Mouse (Mus musculus): ENCODE measurements around the gene Lrrc75b.
A peak's percentile ranks its signal among the peaks of the same experiment; 100 is the strongest.
"Not testable (repeated sequence)": the region's sequence is repeated elsewhere in the genome, so short reads cannot be mapped to it uniquely, and the experiment has no call there.

Gene Lrrc75b

GRCm38 (mm10) chr10:75525450-75525849 is 34.7 kb downstream of the Lrrc75b start:
- DNase-seq = not testable (repeated sequence)

GRCm38 (mm10) chr10:75521643-75522042 is 38.5 kb downstream of the Lrrc75b start:
- DNase-seq = no peak

DNA sequence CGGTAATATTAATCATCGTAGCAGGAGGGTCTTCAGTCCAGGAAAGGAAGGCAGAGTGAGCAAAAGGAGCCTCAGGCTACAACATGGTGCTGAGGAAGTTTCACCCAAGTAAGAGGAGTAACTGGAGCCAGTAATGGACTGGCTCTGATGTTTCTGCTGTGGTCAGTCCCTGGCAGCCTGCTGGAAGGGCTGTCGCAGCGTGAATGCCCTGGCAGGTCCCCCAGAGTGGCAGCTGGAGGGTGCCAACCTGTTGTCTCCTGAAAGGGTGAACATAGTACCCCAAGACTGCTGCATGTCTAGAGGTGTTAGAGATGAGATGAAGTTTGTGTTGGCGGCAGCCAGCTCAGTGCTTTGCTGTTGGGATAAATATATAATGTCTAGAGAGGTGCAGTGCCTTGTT is 39.5 kb downstream of the Lrrc75b start:
- no peak for DNase-seq

DNA sequence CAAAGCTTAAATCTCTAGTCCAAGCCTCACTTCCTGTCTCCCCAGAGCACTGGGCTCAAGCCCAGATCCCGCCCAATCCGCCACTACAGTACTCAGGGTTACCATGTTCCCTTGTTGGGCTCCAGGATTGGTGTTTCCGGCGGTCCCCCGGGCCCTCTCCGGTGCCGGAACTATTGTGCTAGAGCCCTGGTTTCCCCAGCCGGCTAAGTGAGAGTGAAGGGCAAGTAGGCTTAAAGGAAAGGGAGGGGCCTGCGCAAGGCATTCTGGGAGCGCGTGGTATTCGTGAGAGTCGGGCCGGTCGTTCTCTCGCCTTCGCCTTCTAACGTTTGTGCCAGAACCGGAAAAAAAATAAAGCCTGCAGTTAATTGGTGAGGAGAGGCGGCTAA is 42.4 kb downstream of the Lrrc75b start, which contains the start of gene Gucd1:
Gene Gucd1, minus strand, starts transcription at position 215 of the 386 bp plus-strand sequence.
- DNase-seq = peak; percentile 97

- peak; percentile 90 for DNase-seq
These were observed 42.9 kb downstream of the Lrrc75b start, which contains the start of gene Snrpd3 for GRCm38 (mm10) chr10:75517073-75517757. Gene Snrpd3 (plus strand): TSS chr10:75517551.

DNA sequence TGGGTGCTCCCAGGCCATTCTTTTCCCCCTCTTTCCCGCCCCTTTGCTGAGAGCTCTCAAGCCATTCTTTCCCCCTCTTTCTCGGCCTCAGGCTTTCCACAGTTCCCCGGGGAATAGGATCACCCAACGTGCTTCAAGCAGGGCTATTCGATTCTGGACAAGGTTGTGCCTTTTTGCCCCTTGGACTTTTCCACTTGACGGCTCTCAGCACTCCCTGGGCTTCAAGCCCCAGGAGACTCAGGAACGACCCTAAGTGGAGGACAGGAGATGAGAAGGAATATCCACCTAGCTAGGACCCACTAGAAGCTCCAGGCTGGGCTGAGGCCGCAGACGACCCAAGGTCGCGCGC is 43.4 kb downstream of the Lrrc75b start:
- DNase-seq = no peak

DNA sequence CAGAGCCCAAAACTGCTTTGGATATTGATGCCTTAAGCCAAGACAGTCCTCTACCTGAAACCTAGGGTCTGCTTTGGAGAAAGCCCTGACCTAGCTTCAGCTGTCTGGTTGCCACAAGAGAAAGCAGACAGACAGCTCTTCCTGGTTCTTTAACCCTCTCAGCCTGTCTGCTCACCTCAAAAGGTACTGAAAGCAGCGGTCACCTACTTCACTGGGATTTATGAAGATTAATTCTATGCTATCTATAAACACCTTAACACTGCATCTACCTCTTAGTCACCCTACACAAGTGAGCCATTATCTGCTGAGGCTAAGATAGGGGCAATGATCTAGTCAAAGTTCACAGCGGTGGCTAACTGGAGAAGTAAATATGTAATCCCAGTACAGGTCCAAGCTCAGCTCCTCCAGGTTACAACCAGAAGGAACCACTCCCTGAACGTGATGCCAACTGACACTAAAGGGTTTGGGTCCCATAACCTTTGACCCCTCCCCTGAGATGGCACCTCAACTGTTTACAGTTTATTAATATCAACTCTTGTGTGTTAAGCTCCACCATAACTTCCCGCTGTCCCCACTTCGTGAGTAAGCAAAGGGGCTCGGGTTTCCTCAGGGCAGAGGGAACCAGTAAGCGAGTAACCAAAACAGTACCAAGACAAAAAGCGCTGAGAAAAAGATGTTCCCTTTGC is 43.9 kb downstream of the Lrrc75b start:
- DNase-seq = peak; percentile 30

DNA sequence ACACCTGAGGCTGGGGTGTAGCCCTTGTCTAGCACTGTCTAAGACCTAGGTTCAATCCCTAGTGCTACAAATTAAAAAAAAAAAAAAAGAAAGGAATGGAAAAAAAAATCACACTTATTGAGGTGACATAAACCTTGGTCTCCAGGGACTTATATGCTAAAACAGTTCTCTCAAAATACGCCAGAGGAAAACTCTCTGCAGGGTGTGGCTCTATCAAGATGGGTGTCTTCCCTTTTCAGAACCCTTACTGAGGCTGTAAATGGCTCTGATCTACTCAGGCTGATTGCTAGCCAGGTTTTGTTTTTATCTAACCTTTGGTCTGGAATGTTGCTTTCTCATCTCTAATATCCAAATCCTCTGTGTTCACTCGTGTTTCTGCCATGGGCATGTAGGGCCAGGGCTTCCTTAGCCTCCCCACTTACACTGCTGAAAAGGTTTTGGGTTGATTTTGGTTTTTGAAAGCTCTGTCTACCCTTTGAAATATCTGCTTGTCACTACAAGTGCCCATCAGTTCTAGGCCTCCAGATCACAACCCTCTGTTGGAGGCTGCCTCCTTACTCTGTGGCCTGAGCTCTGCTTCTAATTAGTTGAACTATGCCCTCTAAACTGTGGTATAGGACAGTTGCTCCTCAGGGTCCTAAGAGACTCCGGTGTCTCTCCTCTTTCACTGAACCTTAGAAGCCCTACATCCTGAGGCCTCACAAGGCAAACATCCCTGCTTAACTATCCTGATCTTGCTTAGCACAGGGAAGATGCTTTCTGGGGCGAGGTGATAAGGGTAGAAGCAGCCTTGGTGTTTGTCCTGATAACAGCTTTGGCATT is 44.7 kb downstream of the Lrrc75b start:
- DNase-seq = no peak

DNA sequence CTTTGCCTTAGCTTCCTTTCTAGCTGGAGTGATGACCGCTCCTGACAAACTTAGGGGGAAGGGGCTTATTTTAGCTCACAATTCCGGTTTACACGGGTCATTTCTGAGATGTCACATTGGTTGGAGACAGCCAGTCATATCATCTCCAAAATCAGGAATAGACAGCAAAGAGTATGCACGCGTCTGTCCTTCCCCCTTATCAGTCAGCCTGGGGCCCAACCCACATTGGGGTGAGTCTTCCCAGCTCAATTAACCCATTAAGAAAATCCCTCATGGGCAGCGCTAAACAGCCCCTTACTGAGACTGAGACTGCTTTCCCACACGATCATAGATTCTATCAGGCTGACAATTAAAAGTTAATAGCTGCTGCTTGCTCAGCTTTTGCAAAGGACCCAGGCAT is 45.8 kb downstream of the Lrrc75b start:
- no peak for DNase-seq

DNA sequence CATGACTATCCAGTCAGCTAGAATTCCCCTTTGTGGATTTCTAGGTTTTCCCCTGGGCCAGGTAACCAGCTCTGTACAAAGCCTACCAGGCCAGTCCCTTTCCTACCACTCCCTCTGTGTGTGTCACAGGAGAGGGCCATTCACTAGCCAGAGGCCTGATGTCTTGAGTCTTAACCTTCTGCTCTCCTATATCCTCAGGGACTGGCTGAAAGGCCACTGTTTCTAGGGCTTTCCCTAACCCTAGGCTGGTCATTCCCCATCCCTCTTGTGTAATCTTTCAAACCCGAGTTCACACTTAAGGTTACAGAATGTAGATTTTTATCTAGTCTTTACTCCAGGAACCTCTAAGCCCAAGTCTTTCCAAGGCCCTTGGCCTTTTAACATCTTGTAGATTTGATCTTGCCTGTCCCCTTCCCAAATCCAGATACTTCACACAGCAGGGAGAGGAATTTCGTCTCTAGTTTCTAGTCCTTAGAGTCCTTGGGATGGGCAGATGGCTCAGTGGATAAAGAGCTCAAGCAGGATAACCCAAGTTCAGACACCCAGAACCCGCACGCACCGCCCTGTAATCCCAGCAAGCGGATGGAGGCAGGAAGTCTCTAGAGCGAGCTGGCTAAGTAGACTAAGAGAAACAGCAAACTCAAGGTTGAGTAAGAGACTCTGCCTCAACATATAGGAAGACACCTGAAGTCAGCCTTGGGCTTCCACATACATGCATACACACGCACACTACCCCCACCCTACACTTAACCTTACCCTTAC is 46.6 kb downstream of the Lrrc75b start:
- DNase-seq = no peak

DNA sequence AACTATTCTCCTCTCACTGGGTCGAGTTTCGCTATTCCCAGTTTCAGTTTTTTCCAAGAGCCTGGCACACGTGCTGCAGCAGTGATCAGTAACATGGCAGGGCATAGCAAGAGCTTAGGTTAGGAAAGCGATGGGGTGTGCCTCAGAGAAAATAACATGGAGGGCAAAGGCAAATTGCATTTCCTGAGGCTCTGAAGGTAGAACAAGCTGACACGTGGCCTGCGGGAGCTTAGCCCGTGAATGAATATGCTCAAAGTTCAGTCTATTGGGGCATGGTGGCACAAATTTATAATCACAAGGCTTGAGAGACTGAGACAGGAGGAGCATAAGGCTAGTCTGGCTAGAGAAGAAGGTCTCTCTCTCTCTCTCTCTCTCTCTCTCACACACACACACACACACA is 47.3 kb downstream of the Lrrc75b start:
- DNase-seq = no peak

GRCm38 (mm10) chr10:75511897-75512296 is 48.2 kb downstream of the Lrrc75b start:
- no peak for DNase-seq

GRCm38 (mm10) chr10:75511060-75511459 is 49.1 kb downstream of the Lrrc75b start:
- DNase-seq = no peak

GRCm38 (mm10) chr10:75510446-75510845 is 49.7 kb downstream of the Lrrc75b start:
- peak; percentile 59 for DNase-seq

GRCm38 (mm10) chr10:75505928-75506327 is 54.2 kb downstream of the Lrrc75b start:
- DNase-seq = not testable (repeated sequence)

GRCm38 (mm10) chr10:75505130-75505495 is 55.0 kb downstream of the Lrrc75b start:
- DNase-seq = no peak

GRCm38 (mm10) chr10:75504234-75505129 is 55.6 kb downstream of the Lrrc75b start:
- no peak for DNase-seq

DNA sequence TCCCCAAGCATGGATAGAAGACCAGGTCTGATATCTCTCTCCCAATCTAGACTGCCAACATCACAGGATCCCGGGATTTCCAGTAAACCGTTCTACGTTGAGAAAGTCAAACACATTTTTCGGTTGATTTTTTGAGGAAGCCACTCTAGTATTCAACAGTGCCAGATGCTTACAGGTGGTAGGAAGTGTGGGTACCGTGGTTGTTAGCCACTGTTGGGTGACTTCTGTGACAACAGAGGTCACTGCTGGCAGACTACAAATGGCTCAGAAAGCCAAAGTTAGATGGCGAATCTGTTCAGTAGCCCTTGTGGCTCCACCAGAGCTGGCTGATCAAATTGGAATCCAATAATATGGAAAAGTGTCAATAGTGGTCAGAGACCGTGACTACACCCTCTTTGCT is 56.4 kb downstream of the Lrrc75b start:
- DNase-seq = no peak

GRCm38 (mm10) chr10:75501641-75502040 is 58.5 kb downstream of the Lrrc75b start:
- no peak for DNase-seq

- DNase-seq = no peak
These were observed 59.8 kb downstream of the Lrrc75b start for GRCm38 (mm10) chr10:75500345-75500744.
